Mouse (Mus musculus): Measurements from ENCODE around the gene Lsr.

- TF ChIP-seq CTCF (IDR thresholded peaks at IDR 0.05; ENCODE audit: extremely low read depth, insufficient read depth, insufficient read length, insufficient replicate concordance) (no peak), POLR2A (IDR thresholded peaks at IDR 0.05; ENCODE audit: low read depth, low read length) (no peak; the same call in 1 of the 2 replicates)
Measured at GRCm38 (mm10) chr7:31000505-31001020, 27.3 kb upstream of the Lsr start.
